Mouse (Mus musculus) cerebellum, adult 9-11 months (tissue): Measurements from ENCODE around the gene Tbc1d22b.

ENCODE experiments used
- DNase-seq: peaks from one replicate; pipeline ENCODE4 v3.0.0; 2022

Tbc1d22b gene

DNA sequence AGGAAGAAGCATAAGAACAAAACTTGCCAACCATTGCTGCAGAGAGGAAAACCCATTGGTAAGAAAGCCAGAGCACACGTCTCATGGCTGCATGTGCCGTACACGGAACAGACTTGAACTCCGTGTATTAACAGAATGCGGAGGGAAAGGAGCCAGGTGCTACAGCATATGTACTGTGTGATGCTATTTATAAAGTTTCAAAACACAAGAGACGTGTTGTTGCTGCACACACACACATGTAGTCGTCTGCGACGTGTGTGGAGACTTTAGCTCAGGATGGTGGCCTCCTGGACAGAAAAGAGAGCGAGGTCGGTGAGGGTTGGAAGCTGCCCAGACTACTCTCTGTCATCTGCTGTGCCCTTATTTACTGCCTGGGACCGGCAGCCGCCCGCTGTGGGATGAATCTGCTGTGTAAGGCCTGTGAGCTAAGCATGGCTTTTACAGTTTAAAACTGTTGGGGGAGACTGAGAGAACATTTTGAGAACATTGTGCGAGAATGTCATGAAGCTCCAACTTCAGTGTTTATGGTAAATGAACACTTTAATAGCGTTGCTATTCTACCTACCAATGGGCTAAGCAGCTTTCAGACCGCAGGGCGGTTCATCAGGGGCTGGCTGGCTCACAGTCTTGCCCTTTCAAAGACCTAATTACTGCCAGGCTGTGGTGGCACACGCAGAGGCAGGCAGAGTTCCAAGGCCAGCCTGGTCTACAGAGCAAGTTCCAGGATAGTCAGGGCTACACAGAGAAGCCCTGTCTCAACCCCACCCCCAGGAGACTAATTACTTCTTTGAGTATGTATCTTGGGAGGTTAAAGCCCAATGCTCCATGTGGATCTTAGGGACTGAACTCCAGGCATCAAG is 6.5 kb upstream of the Tbc1d22b start:
- peak; percentile 70 for DNase-seq

DNA sequence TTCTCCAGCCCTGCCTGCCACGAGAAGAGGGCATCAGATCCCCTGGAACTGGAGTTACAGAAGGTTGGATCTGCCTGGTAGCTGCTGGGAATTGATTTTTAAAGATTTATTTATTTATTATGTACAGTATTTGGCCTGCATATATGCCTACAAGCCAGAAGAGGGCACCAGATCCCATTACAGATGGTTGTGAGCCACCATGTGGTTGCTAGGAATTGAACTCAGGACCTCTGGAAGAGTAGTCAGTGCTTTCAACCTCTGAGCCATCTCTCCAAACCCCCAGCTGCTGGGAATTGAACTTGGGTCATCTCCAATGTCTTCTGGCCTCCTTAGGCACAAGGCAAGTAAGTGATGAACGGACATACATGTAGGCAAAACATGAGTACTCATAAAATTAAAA is 5.5 kb upstream of the Tbc1d22b start:
- DNase-seq = no peak

DNA sequence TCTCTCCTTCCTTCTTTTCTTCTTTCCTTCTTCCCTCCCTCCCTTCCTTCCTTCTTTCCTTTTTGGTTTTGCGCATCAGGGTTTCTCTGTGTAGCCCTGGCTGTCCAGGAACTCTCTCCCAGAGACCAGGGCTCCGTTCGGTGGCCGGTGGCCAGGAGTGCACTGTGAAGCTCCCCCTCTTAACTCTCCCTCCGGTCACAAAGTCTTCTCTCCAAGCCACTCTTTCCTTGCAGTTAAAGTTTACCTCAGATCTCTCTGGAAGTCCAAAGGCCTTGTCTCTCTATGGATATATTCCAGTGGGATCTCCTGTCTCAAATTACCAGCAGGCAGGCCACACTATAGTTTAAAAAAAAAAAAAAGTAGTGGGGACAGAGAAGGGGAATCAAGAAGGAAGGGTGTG is 4.3 kb upstream of the Tbc1d22b start:
- DNase-seq = no peak

DNA sequence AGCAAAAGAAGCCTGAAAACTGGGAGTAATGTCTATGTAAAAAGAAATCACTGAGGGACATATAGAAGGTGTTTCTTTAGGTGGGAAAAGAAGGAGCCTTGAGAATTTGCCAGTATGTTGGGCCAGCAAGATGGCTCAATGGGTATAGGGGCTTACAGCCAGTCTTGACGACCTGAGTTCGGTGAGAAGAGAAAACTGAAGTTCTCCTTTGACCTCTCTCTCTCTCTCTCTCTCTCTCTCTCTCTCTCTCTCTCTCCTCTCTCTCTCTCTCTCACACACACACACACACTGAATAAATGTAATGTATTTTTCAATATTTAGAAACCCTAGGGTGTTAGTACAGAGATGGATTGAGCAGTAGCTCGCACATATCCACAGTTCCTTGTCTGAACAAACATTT is 1.1 kb upstream of the Tbc1d22b start:
- no peak for DNase-seq

DNA sequence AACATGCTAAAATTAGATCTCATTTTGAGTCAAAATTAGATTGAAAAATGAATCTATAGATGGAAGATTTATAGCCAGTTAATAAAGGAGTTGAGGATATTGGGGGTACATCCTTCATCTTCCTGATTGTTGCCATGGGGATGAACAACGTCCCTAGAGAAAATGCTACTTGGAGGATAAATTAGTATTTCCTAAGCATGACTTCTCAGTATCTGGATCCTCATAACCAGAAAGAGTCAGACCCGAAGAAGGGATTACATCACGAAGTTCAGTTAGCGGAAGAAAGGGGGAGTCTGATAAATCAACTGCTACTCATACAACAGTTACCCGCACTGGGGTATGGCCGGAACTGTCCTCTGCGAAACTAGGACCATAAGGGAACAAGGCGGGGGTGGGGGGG is 591 bp upstream of the Tbc1d22b start:
- no peak for DNase-seq

DNA sequence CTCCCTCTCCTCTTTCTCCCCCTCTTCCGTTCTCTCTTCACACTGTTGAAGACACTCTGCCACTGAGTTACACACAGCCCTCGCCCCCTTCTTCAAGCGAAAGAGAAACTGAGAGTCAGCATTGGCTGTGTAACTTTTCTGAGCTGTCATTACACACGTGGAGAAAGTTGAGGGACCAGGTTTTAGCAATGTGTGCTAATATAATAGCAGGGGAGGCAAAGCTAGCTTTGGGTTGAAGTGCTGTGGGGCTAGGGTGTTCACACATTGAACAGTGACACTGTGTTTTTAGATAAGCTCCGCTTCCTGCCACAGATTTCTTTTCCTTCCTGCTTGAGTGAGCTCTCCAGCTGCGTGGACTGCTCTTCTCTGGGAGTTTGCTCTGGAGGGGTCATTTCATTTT is 1.4 kb downstream of the Tbc1d22b start:
- DNase-seq = no peak

DNA sequence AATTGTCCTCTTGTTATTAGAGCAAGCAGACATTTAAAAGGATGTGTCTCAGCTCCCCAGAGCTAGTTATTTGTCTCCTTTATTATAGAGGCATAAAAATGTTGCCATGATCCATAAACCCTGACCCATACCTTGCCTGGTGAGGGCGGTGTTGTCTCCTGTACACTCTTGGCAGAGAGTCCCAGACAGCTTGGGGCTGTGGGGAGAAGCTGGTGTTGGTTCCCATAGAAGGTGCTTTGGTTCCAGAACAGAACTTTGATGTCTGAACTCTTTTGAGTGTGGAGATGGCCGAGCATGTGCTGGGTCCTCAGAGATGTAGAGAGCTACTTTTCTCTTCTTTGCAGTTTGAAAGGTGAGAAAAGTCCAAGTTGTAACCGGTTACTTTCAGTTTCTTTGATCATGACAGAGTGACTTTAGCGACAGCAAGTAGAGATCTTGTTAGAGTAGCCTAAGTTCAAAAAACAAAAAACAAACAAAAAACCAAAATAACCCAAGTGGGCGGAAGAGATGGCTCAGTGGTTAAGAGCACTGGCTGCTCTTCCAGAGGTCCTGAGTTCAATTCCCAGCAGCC is 2.7 kb downstream of the Tbc1d22b start, which contains the start of gene Tmem217:
TSS of gene Tmem217 (minus strand) at position 224 of the 571 bp plus-strand sequence.
- no peak for DNase-seq

DNA sequence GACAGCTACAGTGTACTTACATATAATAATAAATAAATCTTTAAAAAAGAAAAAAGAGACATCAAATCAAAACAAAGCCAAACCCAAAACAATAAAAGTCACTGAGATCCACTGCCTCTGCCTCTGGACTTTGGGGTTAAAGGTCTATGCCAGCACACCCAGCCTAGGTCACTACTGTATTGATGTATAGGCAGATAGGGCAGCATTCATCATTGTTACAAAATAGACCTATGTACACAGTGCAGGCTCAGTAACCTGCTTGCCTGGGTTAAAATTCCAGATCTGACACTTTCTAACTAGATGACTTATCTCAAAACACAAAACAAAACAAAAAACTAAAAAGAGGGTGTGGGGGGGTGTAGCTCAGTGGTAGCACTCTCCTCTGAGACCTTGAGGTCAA is 4.6 kb downstream of the Tbc1d22b start:
- DNase-seq = no peak

DNA sequence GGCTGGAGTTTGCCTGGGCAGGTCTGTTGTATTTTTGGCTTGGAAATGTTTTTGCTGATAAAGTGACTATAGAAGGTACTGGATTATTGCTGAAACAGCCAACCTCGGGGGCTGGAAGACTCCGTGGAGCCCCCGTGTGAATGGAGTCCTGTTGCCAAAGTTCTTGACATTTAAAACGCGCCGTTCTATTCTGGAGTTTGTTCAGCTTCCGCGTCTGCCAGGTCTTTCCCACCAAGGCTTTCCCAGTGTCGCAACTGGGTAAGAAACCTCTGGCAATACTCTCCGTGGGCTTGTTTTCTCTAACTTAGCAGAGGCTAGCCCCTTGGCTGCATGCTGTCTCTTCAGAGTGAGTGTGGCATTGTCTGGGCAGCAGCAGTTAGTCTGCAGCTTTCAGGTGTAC is 6.9 kb downstream of the Tbc1d22b start:
- DNase-seq = no peak

DNA sequence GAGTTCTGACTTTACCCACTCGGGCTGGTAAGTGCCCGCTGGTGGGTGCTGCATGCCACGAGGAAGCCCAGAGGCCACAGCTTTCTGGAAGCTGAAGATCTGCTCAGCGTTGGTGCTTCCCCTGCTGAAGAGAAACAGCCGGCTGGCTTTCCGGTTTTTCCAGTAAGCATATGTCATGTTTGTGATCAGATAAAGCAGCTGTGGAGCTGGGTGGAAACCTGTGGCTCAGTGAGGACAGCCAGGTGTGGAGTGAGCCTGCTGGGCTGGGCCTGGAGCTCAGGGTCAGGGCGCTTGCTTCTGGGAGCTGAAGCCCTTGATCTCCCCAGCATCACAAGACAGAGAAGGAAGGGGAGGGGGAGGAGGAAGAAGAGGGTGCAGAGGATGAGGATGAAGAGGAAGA is 7.3 kb downstream of the Tbc1d22b start:
- no peak for DNase-seq

DNA sequence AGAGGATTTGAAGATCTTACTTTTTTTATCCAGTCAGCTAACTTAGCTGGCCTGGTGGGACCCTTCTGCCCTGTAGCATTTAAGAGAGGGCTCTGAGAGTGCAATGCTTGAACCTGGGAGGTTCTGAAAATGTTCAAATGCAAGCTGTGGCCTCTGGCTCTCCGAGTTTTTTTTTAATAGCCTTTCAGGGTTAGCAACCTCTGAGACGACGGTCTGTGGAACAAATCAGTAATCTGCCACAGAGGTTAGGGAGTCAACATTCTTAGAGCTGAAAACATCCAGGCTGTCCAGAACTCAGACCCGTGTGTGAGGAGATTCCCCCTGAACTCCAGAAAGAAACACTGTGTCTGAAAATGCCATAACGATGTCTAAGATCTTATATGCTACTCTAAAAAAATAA is 8.9 kb downstream of the Tbc1d22b start:
- no peak for DNase-seq

DNA sequence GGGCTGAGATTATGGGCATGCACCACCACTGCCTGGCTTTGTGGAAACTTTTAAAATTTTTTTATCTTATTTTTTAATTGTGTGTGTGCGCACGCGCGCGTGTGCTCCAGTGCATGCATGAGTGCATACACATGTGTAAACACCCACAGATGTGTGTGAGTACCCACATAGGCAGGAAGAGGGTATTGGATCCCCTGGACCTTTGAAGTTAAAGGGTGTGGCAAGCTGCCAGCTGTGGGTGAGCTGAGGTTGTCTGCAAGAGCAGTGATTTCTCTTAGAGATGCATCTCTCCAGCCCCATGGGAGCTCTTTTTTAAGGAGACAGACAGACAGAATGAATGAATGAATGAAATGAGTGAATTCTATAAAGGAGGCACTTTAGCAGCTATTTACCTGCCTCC is 15.9 kb downstream of the Tbc1d22b start:
- no peak for DNase-seq

DNA sequence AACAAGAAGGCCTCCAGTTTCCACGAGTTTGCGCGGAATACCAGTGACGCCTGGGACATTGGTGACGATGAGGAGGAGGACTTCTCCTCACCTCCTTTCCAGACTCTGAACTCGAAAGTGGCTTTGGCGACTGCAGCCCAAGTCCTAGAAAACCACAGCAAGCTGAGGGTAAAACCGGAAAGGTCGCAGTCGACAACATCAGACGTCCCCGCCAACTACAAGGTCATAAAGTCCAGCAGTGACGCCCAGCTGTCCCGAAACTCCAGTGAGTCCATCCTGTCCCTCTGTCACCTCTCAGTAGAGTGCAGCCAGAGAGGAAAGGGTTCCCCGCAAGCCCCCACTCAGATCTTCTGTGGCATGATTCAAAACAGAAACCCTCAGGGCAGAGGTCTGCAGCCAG is 18.9 kb downstream of the Tbc1d22b start:
- DNase-seq = no peak

DNA sequence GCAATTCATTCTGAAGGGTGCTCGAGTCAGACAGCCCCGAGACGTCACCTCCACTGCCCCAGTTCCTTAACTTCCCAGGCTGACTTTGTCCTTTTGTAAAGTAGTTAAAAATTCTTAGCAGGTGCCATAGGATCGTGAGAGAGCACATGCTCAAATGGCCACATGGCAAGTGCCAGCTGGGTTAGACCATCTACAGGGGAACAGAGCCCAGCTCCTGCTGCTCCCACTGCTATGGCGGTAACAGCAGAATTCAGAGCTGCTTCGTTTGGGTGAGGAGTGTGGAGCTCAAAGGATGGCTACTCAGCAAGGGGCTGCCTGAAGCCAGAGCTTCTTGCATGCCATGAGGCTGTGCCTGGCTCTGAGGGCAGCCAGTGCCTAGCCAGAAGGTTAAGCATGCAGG is 20.2 kb downstream of the Tbc1d22b start:
- peak; percentile 36 for DNase-seq

DNA sequence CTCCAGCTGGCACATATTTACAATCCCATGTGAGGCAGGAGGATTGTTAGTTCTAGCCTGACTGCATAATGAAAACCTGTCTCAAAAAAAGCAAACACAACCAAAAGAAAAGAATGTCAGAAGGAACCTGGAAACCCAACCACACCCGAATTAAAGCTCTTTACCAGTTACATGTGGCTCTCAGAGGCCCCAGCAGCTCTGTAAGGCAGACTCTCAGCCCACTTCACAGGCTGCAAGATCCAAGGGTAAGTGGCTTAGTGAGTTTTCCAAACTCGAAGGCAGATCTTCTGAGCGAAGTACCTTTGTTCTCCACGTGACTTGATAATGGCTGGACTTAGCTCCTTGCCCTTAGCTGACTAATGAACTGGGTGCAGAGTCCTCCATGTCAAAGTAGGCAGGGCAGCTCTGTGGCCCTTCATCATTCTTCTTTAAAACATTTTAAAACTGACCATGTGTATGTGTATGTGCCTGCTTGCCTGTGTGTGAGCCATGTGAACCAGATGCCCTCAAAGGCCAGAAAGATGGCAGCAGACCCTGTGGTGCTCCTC is 30.1 kb downstream of the Tbc1d22b start:
- DNase-seq = no peak

DNA sequence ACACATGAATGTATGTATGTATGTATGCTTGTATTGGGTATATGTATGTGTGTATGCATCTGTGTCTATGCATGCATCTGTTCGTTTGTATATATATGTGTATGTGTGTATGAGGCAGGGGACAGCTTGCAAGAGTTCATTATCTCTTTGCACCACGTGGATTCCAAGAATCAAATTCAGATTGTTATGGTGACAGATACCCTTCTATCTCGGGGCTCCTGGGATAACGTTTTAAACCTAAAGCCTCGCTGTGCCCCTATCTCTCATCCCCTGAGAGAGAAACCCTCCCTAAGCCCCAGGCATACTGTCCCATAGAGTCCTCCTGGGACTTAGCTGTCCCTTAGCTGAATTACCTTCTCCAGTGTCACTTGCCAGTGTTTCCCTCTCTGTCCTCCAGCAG is 34.0 kb downstream of the Tbc1d22b start:
- no peak for DNase-seq

DNA sequence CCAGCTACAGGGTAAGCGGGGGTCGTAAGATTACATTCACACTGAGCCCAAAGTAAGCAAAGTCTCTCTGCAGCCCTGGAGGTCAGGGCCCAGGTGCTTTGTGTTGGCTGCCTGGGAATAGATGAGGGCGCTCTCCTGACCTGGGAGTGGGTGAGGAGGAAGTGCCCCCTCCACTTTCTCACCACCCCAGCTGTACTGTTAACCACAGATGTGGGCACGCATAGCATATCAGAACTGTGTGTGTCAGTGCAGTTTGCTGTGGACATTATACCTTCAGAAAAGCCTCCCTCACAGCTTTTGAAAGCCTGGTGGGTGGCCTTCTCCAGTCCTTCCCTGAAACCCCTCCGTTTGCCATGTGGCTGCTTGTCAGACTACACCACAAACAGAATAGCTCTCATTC is 34.7 kb downstream of the Tbc1d22b start:
- DNase-seq = no peak

DNA sequence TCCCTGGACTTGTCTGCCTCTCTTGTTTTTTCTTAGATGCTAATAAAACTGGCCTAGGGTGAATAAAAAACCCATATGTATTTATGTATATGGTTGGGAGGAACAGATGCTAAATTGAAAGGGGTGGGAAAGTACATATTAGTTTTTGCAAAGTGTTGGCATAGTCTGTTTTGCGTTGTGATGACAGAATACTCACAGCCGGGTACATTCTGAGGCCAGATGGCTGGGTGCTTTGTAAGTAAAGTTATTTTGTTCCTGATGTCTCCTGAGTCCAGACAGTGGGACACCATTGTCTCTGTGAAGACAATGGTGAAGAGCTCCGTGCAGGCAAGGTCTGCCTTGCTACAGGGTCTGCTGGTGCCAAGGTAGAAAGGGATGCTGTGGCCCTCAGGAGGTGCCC is 35.2 kb downstream of the Tbc1d22b start:
- no peak for DNase-seq

DNA sequence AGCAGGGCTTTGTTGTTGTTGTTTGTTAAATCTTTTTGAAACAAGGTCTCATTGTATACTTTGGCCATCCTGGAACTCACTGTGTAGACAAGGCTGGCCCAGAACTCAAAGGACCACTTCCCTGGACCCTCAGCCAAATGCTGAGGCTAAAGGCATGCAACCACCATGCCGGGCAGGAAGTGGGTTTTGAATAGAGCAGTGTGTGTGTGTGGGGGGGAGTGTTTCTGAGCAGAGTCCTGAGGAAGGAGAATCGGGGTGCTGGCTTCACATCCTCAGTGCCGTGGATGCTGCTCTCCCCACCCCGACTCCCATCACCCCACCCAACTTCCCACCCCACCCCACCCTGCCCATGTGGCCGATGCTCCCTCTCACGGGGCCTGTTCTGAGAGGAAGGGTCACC is 35.9 kb downstream of the Tbc1d22b start:
- DNase-seq = no peak

DNA sequence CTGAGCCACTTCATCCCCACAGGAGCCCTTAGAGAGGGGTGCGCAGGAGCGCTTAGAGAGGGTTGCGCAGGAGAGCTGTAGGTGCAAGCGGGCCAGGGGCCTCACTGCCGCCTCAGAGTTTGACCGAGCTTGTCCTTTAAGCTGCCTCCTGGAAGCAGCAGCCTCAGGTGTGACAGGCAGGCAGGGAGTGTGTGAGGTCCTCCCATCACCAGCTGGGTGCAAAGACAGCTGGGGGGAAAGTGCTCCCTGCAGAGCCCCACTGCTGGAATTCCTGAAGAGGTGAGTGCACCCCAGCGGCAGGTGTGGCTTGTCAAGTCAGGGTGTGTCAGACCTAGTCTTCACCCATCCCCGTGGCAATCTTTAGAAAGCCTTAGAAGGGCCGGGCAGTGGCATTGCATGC is 37.3 kb downstream of the Tbc1d22b start:
- DNase-seq = no peak

DNA sequence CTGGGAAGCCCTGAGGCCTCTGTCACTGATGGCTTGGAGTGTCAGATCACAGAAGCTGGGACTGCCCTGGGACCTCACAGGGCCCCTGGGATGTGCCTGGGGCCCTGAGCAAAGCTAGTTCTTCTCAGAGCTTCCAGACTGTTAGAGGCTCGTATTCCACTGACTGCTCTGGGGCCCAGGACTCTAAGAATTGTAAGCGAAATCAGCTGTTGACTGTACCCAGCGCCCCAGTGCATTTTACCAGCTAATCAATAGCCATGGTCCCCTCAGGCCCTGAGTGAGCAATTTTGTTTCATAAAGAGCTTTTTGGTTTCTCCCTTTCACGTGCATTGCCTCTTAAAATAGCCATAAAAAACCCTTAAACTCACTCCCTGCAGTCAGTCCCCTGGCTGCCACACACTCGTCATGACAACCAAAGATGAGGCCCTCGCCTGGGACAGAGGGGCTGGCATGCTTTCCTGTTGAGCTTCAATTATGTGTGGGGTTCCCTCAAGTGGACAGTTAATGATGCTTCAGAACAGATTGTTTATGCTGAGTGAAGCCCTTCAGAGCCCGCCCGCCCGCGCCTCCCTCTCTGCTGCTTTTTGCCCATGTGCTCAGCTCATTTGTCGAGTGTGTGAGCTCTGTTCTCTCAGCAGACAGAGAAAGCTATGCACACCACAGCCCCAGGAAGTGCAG is 39.8 kb downstream of the Tbc1d22b start:
- no peak for DNase-seq

DNA sequence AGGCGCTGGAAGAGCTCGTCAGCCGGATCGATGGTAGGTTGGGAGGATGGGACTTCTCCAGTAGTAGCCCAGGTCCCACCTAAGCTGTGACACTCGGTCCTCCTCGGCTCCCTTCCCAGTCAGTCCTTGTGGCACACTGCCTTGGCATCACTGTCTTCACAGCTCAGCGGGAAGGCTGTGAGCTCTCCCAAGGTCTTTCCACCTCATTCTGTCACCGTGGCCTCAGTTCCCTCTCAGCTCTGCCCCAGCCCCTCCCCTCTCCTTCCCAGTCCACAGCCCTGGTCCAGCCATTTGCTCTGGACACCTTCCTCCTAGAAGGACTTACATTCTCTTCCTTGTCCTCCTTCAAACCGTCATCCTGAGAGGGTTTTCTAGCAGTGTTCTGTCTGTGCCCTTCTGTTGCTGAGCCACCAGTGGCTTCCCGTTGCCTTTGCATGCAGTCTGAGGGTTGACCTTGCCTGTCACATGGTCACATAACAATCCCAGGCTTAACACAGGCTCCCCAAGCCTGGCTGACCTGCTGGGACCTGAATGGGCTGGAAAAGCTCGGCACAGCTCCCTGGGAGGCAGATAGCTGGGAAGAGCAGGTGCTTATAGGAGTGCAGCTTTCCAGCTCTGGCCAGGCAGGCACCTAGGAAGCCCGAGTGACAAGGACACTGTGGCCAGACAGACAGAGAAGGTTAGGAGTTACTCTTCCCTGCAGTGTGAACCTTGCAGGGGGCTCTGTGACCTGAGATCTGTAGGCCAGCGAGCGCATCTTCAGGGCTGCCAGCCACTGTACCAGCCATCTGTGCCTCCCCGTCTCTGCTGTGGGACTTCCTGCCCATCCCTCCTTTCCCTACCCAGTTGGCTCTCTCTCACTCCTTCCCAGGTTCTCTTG is 46.5 kb downstream of the Tbc1d22b start:
- DNase-seq = peak; percentile 80

DNA sequence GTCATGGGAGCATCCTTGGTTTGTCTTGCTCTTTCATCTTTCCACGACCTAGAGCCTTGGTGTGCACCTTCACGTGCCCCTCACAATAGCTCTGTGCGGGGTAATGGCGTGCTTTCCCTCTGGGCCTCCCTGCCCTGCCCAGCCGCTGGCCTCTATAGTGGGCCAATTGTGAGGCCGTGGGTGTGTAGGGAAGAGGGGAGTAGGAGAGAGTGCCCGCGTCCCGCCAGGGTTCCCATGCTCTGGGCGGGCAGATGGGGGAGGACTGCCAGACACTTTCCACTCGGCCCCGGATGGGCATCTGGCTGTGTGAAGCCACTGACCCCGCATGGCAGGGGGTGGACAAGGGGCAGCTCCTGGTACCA is 47.2 kb downstream of the Tbc1d22b start:
- DNase-seq = peak; percentile 40
